Mouse (Mus musculus): ENCODE measurements at regions not wholly inside any gene's neighbourhood (a gene's known extent, or its start where the extent isn't known, plus 50 kb on each side); places are given as distances from the start of the nearest gene placed in this dataset.

GRCm38 (mm10) chr1:105079437-105079836 is 277.1 kb downstream of the Rnf152 start:
- DNase-seq (ENCODE audit: low spot score in 2 of 2), result no peak

- no peak for DNase-seq (ENCODE audit: low spot score in 2 of 2)
Observed at GRCm38 (mm10) chr1:105075728-105076127, 280.8 kb downstream of the Rnf152 start.

GRCm38 (mm10) chr1:105074326-105074725 is 282.2 kb downstream of the Rnf152 start:
- DNase-seq (ENCODE audit: low spot score in 2 of 2), result no peak

- no peak for DNase-seq (ENCODE audit: low spot score in 2 of 2)
Observed at GRCm38 (mm10) chr1:105070661-105071455, 285.7 kb downstream of the Rnf152 start.

- DNase-seq (ENCODE audit: low spot score in 2 of 2), result no peak
Observed at GRCm38 (mm10) chr1:105067902-105068301, 288.6 kb downstream of the Rnf152 start.

GRCm38 (mm10) chr1:105067049-105067795 is 289.3 kb downstream of the Rnf152 start:
- DNase-seq (ENCODE audit: low spot score in 2 of 2), result no peak

GRCm38 (mm10) chr1:105050584-105051363 is 282.4 kb downstream of the Cdh20 start:
- DNase-seq (ENCODE audit: low spot score in 2 of 2), result no peak

Data from urinary bladder, adult 18-20 months (tissue).